Comparison of ENCODE assay signal across 26 mouse cellular contexts in genomic region chr5:103795121-103795520, GRCm38 (mm10).
"Had no signal": no experiment of that assay in that cellular context is flagged by ENCODE, and none has a peak within 500 bp of the region (broad histone marks: within the 10 kb centered on the region; RNA-seq: fewer than 3 reads in every experiment).

No protein-coding gene starts in this region.

- H3K27me3 ChIP-seq: embryonic facial prominence, embryonic 12.5 days; embryonic facial prominence, embryonic 13.5 days; embryonic facial prominence, embryonic 15.5 days; forebrain, embryonic 13.5 days; forebrain, embryonic 15.5 days had no signal

- H3K9ac ChIP-seq: embryonic facial prominence, embryonic 12.5 days; embryonic facial prominence, embryonic 13.5 days; embryonic facial prominence, embryonic 15.5 days; forebrain, embryonic 12.5 days; forebrain, embryonic 13.5 days; forebrain, embryonic 15.5 days; forebrain, postnatal 0 days had no signal

- H3K9me3 ChIP-seq: embryonic facial prominence, embryonic 10.5 days; embryonic facial prominence, embryonic 12.5 days; embryonic facial prominence, embryonic 13.5 days; embryonic facial prominence, embryonic 15.5 days; forebrain, embryonic 10.5 days; forebrain, embryonic 12.5 days; forebrain, embryonic 13.5 days; forebrain, embryonic 15.5 days; heart, embryonic 10.5 days had no signal

- H3K4me2 ChIP-seq: embryonic facial prominence, embryonic 12.5 days; embryonic facial prominence, embryonic 13.5 days; embryonic facial prominence, embryonic 15.5 days; forebrain, embryonic 12.5 days; forebrain, embryonic 13.5 days; forebrain, embryonic 15.5 days had no signal

- H3K27ac ChIP-seq: embryonic facial prominence, embryonic 10.5 days; embryonic facial prominence, embryonic 12.5 days; embryonic facial prominence, embryonic 13.5 days; embryonic facial prominence, embryonic 15.5 days; forebrain, embryonic 10.5 days; forebrain, embryonic 12.5 days; forebrain, embryonic 13.5 days; forebrain, embryonic 15.5 days; heart, embryonic 10.5 days had no signal

- H3K36me3 ChIP-seq: embryonic facial prominence, embryonic 12.5 days; embryonic facial prominence, embryonic 13.5 days; forebrain, embryonic 12.5 days; forebrain, embryonic 15.5 days had no signal

- ATAC-seq: forebrain, embryonic 13.5 days; forebrain, embryonic 14.5 days; forebrain, embryonic 15.5 days; forebrain, embryonic 16.5 days; forebrain, postnatal 0 days had no signal

- DNase-seq: cerebellum, adult 2 months; cerebellum, adult 8-10 months; cerebellum, adult 9-10 months; cerebellum, adult 9-11 months; cerebellum, postnatal 10 days; cerebellum, postnatal 14 days; cerebellum, postnatal 25 days; cerebellum, postnatal 36 days; embryo, embryonic 11 days; forebrain, postnatal 0 days; gastrocnemius, postnatal 14 days; gastrocnemius, postnatal 25 days; gastrocnemius, postnatal 36 days; heart, adult 18-20 months had no signal

- H3K4me3 ChIP-seq: embryonic facial prominence, embryonic 10.5 days; embryonic facial prominence, embryonic 12.5 days; embryonic facial prominence, embryonic 13.5 days; embryonic facial prominence, embryonic 15.5 days; erythroblast, embryonic 14.5 days; forebrain, embryonic 10.5 days; forebrain, embryonic 12.5 days; forebrain, embryonic 13.5 days; forebrain, embryonic 15.5 days; heart, embryonic 10.5 days had no signal
